Mouse (Mus musculus): ENCODE data around the gene Arhgap6.

GRCm38 (mm10) chrX:169110031-169110430 is 315.1 kb downstream of the Arhgap6 start:
- TF ChIP-seq CTCF (IDR thresholded peaks at IDR 0.05; ENCODE audit: low read depth) (no peak), EP300 (IDR thresholded peaks at IDR 0.05; ENCODE audit: low read depth) (no peak)

Data from liver, embryonic 14.5 days (tissue).